Mouse (Mus musculus) heart, embryonic 11.5 days (tissue): ENCODE results near the gene Ccnl2. TPM values are rescaled to one million over a fixed set of nuclear protein-coding genes. Genes with fewer than 3 reads are reported as not detected.

Source experiments
- ATAC-seq: fragments of 200-750 bp; cut with Nextera tagmentation; replicated peaks from 2 replicates; pipeline ENCODE4 v1.8.0; 2017; ENCODE audit warnings: moderate library complexity; ENCODE audit not compliant: insufficient number of reproducible peaks, low FRiP score, low TSS enrichment
- H3K27ac ChIP-seq: fragments of 300-500 bp; sonication (generic); 2 replicates; pipeline ENCODE4 v1.5.1; 2014; ENCODE audit warnings: mild to moderate bottlenecking, low read depth, low read length
- H3K27me3 ChIP-seq: fragments of 300-500 bp; sonication (generic); 2 replicates; pipeline ENCODE4 v1.6.1; 2014; ENCODE audit warnings: mild to moderate bottlenecking, low read length, mixed read lengths; ENCODE audit not compliant: control insufficient read depth, insufficient read depth
- H3K36me3 ChIP-seq: fragments of 300-500 bp; sonication (generic); 2 replicates; pipeline ENCODE4 v1.6.1; 2014; ENCODE audit warnings: mild to moderate bottlenecking, low read length, moderate library complexity, mixed read lengths; ENCODE audit not compliant: control insufficient read depth, insufficient read depth
- H3K4me1 ChIP-seq: fragments of 300-500 bp; sonication (generic); 2 replicates; pipeline ENCODE4 v1.6.1; 2014; ENCODE audit warnings: low read length; ENCODE audit not compliant: control insufficient read depth, insufficient read depth
- H3K4me2 ChIP-seq: fragments of 300-500 bp; sonication (generic); 2 replicates; pipeline ENCODE4 v1.6.1; 2014; ENCODE audit warnings: mild to moderate bottlenecking, moderate library complexity
- H3K4me3 ChIP-seq: fragments of 300-500 bp; sonication (generic); 2 replicates; pipeline ENCODE4 v1.5.1; 2014; ENCODE audit warnings: low read depth, low read length
- H3K9ac ChIP-seq: fragments of 300-500 bp; sonication (generic); 2 replicates; pipeline ENCODE4 v1.6.1; 2014; ENCODE audit warnings: mild to moderate bottlenecking, low read depth, low read length, moderate library complexity
- H3K9me3 ChIP-seq: fragments of 300-500 bp; sonication (generic); replicated peaks from 2 replicates; pipeline ENCODE4 v1.6.1; 2016; ENCODE audit warnings: low read length; ENCODE audit not compliant: control insufficient read depth
- WGBS: fragments of 180-500 bp; shearing (Covaris S2); extraction: QIAGEN DNeasy Blood & Tissue Kit; methylation state at CpG from one replicate; pipeline ENCODE4 v1.1.7; 2014; ENCODE audit not compliant: insufficient replicate concordance; 5-methylcytosine and 5-hydroxymethylcytosine counted together
- polyA plus RNA-seq: library from polyadenylated mRNA; unstranded; fragments of >200 nt; fragmentation: Nextera tagmentation; extraction: Ambion mirVana; gene quantifications from 2 replicates; pipeline ENCODE4 v1.2.1, GENCODE M21; 2014

Ccnl2 gene
- polyA plus RNA-seq, 1 experiment from 2014 or later: 126 TPM

DNA sequence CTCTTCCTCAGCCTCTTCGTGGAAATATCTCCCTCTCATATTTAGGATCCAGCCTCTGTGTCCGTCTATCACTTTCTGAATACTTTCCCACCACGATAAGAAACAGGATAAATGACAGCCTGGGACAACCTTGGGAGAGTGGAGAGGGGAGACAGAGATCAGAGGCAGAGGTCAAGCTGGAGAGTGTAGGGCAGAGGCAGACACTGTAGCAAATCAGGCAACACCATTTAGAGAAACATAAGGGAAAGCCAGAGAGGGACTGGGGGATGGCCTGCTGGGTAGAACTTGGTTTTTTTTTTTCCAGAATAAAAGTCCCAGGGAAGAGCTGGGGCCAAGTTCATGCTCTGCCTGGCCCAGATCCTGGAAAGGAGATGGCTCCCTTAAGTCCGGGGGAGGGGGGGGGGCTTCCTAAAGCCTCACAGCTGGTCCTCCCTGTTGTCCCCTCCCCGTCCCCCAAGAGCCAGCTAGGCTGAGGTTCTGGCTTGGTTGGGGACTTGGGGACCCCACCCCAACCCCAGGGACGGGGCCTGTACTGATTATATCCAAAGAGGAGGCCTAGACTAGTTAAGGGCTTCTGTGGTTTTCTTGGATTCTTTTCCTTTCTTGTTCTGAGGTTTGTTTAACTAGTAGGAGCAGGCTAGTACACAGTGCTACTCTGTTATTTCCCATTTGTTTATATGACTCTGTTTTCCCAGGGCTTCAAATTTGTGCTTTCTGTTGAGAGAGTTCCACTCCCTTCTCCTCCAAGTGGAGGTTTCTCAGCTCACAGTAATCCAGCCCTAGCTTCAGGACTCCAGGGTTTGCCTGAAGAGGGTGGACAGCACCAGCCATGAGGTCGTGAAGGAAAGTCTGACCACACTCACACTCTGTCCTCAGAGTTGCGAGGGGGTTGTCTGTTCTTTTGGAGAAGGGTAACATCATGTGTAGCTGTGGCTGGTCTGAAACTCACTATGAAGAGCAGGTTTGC, 26.2 kb downstream of the Ccnl2 start:
- Histone ChIP-seq H3K36me3 (no peaks in the 10 kb centered on the region; the same call in 1 of the 2 replicates), H3K27ac (peak overlapping the region; percentile 47), H3K4me2 (no peak overlapping the region), H3K9ac (no peak overlapping the region), H3K4me3 (no peak overlapping the region), H3K27me3 (peaks cover 5% of the 10 kb centered on the region; the same call in 1 of the 2 replicates), H3K9me3 (no peaks in the 10 kb centered on the region), H3K4me1 (peaks cover 42% of the 10 kb centered on the region)
- WGBS: 42% methylated on average over 8 of the region's 8 CpGs
- no peak for ATAC-seq

DNA sequence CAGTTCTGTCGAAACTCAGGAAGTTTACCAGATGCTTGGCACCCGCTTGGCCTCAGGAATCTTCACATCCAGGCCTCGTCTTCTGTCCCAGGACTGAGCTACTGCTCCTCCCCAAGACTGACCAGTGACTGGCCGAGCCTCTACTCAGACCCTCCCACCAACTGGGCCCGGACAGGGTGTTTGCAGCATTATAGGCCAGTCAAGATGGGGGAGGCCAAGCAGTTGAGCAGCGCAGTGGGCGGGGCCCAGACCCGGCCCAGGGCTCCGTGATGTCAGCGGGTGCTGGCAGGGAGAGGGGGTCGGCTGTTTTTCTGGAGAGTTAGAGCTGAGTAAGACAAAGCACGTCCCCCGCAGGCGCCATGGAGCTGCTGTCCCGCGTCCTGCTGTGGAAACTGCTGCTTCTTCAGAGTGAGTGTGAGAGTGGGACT, 27.2 kb downstream of the Ccnl2 start, which contains the start of gene Mxra8:
TSS of gene Mxra8 (plus strand) at position 198 of the 428 bp plus-strand sequence.
- Histone ChIP-seq H3K36me3 (no peaks in the 10 kb centered on the region; the same call in 1 of the 2 replicates), H3K9ac (peak within 1 kb of the TSS; percentile 77), H3K9me3 (no peaks in the 10 kb centered on the region), H3K4me3 (peak within 1 kb of the TSS; percentile 58), H3K4me1 (peaks cover 38% of the 10 kb centered on the region), H3K27me3 (peaks cover 5% of the 10 kb centered on the region; the same call in 1 of the 2 replicates), H3K4me2 (peak within 1 kb of the TSS; percentile 95), H3K27ac (peak within 1 kb of the TSS; percentile 71)
- WGBS: under 1% methylated on average over 16 of the region's 16 CpGs
- peak; percentile 87 for ATAC-seq

DNA sequence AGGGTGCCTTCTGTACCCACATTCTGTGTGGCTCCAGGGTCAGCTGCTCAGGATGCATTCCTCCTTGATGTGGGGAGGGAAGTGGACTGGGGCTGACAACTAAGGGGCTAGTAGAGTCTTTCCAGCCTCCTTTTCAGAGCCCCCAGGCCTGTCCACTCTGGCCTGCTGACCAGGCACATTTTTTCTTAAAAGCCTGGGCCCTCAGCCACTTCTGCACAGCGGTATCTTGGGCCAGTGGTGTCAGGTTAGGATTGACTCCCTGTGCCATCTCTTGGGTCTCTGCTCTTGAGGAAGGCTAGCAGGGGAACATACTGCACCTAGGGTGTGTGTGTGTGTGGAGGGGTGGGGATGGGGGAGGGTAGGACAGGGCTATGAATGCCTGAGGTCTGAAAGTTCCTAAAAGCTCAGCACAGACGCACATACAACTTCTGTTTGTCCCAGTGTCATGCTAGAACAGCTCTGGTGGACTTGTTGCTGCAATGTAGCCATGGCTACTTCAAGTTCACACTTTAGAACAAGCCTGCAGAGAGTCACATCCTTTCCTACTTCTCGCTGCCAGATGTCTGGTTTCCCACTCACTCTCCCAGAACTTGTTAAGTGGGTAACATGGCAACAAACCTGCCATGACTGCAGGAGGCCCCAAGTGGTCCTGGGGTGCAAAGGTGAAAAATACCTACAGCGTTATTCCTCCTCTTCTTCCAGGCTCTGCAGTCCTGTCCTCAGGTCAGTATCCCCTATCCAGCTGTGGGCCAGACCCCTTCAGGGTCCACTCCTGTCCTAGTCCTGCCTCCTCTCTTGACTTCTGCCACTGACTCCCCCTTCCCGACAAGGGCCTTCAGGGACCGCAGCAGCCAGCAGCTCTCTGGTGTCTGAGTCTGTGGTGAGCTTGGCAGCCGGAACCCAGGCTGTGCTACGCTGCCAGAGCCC, 28.1 kb downstream of the Ccnl2 start:
- no peak; the same call in 1 of the 2 replicates for ATAC-seq
- Histone ChIP-seq H3K4me3 (peak overlapping the region; percentile 58), H3K4me1 (peaks cover 38% of the 10 kb centered on the region), H3K9ac (peak overlapping the region; percentile 77), H3K27ac (peak overlapping the region; percentile 71), H3K36me3 (no peaks in the 10 kb centered on the region; the same call in 1 of the 2 replicates), H3K9me3 (no peaks in the 10 kb centered on the region), H3K4me2 (peak overlapping the region; percentile 95), H3K27me3 (peaks cover 5% of the 10 kb centered on the region; the same call in 1 of the 2 replicates)
- WGBS: 6% methylated on average over 8 of the region's 8 CpGs

DNA sequence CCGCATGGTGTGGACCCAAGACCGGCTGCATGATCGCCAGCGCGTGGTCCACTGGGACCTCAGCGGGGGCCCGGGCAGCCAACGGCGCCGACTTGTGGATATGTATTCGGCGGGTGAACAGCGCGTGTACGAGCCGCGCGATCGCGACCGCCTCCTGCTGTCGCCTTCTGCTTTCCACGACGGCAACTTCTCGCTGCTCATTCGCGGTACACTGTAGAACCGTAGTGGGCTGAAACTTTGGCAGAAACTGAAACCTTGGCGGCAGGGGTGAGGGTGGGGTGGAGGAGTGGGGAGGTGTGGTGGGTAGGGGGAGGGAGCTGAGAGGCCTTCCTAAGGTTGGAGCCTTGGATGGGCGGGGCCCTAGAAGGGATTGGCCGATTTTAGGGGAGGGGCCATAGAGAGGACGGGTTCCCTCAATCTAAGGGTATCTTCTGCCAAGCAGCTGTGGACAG, 28.7 kb downstream of the Ccnl2 start:
- peak; percentile 75 for ATAC-seq
- peaks cover 38% of the 10 kb centered on the region for H3K4me1 ChIP-seq
- WGBS: under 1% methylated on average over 32 of the region's 32 CpGs
- H3K9me3 ChIP-seq: no peaks in the 10 kb centered on the region
- peaks cover 5% of the 10 kb centered on the region; the same call in 1 of the 2 replicates for H3K27me3 ChIP-seq
- no peak overlapping the region for H3K27ac ChIP-seq
- H3K4me3 ChIP-seq: peak overlapping the region; percentile 58
- H3K36me3 ChIP-seq: no peaks in the 10 kb centered on the region; the same call in 1 of the 2 replicates
- H3K9ac ChIP-seq: peak overlapping the region; percentile 70
- peak overlapping the region; percentile 95 for H3K4me2 ChIP-seq

DNA sequence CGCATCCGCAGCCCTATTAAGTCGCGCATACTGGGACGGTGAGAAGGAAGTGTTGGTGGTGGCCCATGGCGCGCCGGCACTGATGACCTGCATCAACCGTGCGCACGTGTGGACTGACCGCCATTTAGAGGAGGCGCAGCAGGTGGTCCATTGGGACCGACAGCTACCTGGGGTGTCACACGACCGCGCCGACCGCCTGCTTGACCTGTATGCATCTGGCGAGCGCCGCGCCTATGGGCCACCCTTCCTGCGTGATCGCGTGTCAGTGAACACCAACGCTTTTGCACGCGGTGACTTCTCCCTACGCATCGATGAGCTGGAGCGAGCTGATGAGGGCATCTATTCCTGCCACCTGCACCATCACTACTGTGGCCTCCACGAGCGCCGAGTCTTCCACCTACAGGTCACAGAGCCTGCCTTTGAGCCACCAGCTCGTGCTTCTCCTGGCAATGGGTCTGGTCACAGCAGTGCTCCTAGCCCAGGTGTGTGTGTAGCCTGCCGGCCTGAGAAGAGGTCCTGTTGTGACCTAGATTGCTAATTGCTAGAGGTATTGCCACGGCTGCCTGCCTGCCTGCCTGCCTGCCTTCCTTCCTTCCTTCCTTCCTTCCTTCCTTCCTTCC, 29.5 kb downstream of the Ccnl2 start:
- no peaks in the 10 kb centered on the region for H3K9me3 ChIP-seq
- peaks cover 38% of the 10 kb centered on the region for H3K4me1 ChIP-seq
- no peak for ATAC-seq
- peak overlapping the region; percentile 58 for H3K4me3 ChIP-seq
- H3K27ac ChIP-seq: no peak overlapping the region
- H3K4me2 ChIP-seq: peak overlapping the region; percentile 95
- H3K27me3 ChIP-seq: peaks cover 5% of the 10 kb centered on the region; the same call in 1 of the 2 replicates
- no peaks in the 10 kb centered on the region; the same call in 1 of the 2 replicates for H3K36me3 ChIP-seq
- WGBS: 41% methylated on average over 38 of the region's 38 CpGs
- H3K9ac ChIP-seq: 0 out of 2 replicates have a peak overlapping the region, but pooled peaks have one; percentile 16

DNA sequence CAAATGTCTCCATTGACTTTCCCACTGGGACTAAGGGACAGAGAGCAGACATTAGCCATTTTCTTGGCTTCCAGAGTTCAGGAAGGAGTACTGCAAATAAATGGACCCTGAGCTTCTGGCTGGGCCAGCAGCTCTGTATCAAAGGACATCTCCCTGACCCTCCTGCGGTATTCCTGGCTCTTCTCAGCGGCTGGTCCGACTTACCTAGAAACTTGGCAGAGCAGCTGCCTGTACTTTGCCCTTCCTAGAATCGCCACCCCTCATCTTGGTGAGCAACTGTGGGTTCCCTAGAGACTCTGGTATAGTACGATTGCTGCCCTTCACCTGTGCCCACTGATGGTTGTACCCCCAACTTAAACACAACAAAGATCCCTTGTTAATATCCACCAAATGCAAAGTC, 30.9 kb downstream of the Ccnl2 start:
- WGBS: 89% methylated on average over 5 of the region's 5 CpGs

DNA sequence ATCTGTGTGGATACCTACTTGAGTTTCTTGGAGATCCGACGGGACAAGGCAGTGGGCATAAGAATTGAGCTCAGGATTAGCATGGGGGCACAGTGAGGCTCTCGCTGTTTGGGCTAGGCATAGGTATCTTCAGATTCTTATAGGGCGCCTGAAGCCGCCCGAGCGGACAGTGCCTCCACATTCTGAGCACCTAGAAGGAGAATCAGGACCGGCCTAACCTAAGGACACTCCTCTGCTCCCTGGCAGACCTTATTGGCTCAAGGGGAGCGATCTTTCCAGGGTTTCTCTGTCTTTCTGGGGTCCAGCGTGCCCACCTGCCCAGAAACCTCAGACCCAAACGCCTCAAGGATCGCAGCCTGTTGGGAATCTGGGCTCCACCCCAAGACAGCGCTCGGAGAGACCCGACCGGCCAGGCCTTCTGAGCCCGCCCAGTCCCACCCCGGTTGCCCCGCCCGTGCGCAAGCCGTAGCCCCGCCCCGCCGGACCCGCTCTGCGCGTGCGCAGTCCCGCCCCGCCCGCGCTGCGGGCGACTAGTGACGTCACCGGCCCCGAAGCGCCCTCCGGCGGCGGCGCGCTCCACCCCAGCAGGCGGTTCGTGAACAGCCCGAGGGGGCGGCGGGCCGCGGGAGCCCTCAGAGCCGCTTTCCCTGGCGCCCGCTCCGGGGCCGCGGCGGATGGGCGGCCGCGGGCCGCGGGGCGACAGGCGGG, 34.7 kb downstream of the Ccnl2 start, which contains the start of gene Dvl1:
TSS of gene Dvl1 (plus strand) at position 532 of the 708 bp plus-strand sequence.
- 2% methylated on average over 52 of the region's 65 CpGs for WGBS
- Histone ChIP-seq H3K4me3 (peak within 1 kb of the TSS; percentile 83), H3K4me2 (peak within 1 kb of the TSS; percentile 98), H3K9ac (peak within 1 kb of the TSS; percentile 84), H3K9me3 (no peaks in the 10 kb centered on the region), H3K27ac (peak within 1 kb of the TSS; percentile 41; the same call in 1 of the 2 replicates), H3K27me3 (no peaks in the 10 kb centered on the region), H3K4me1 (peaks cover 11% of the 10 kb centered on the region), H3K36me3 (no peaks in the 10 kb centered on the region)
- peak; percentile 91 for ATAC-seq

More for the DNA sequence above, 30.9 kb downstream of the Ccnl2 start:
- Histone ChIP-seq H3K4me2 (no peak overlapping the region), H3K27ac (no peak overlapping the region), H3K27me3 (peaks cover 5% of the 10 kb centered on the region; the same call in 1 of the 2 replicates), H3K9me3 (no peaks in the 10 kb centered on the region), H3K4me3 (no peak overlapping the region), H3K36me3 (no peaks in the 10 kb centered on the region; the same call in 1 of the 2 replicates), H3K4me1 (peaks cover 35% of the 10 kb centered on the region), H3K9ac (no peak overlapping the region)
- no peak for ATAC-seq
